Mouse (Mus musculus) ovary, postnatal 36 days (tissue): ENCODE data around the gene Ntf3.
A peak's percentile ranks its signal among the peaks of the same experiment; 100 is the strongest.

Experiments
- DNase-seq: peaks from one replicate; pipeline ENCODE4 v3.0.0; 2022; ENCODE audit warnings: low spot score, mixed read lengths

The Ntf3 gene

DNA sequence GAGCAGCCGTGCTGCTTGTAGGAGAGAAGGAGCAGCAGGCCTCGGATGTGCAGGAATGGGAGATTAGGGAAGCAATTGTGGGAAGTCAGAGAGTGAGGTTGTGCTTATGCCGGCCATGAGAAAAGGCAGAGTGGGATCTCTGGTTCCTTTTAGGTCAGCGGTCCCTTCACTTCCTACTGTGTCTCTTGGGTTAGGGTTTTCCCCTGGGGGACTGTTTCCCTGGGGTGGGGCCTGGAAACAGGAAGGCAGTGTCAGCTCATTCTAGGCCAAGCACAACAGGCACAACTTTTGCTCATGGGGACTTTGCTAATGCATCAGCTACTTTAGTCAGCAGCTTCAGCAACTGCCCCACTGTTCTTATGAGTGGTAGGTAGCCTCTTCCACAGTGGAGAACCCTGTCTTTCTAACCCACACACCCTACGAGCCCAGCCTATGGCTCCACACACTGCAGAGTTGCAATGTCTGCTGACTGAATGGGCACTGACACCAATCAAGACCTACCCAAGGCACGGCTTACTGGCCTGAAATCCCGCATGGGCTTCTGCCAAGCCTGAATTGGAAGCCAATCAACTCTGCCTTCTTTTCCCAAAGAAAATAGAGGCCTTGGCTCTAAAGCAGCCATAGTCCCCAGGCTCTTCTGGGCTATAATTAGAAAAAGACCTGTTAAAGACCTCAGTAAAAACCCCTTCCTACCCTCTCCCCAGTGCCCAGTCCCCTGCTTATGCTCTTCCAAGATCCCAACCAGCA lies 60.5 kb downstream of the Ntf3 start:
- peak; percentile 16 for DNase-seq

GRCm38 (mm10) chr6:126105083-126105740 lies 61.5 kb downstream of the Ntf3 start:
- DNase-seq, result no peak

GRCm38 (mm10) chr6:126102571-126102970 lies 64.1 kb downstream of the Ntf3 start:
- DNase-seq, result no peak

- no peak for DNase-seq
Observed at GRCm38 (mm10) chr6:126102007-126102406, 64.7 kb downstream of the Ntf3 start.

GRCm38 (mm10) chr6:126100579-126100978 lies 66.1 kb downstream of the Ntf3 start:
- peak; percentile 16 for DNase-seq

DNA sequence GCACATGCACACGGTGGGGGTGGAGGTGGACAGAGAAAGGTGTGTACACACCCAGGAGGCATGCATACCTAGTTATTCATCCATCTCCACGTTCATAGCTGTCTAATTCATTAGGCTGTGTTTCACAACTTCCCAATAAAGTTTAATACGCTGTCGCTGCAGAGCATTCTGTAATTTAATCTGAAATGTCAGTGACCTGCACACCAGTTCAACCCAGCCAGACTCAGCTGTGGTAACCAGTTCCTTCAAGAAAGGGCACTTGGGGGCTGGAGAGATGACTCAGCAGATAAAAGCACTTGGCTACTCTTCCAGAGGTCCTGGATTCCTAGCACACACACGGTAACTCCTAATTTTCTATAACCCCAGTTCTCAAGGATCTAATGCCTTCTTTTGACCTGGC lies 69.2 kb downstream of the Ntf3 start:
- no peak for DNase-seq

DNA sequence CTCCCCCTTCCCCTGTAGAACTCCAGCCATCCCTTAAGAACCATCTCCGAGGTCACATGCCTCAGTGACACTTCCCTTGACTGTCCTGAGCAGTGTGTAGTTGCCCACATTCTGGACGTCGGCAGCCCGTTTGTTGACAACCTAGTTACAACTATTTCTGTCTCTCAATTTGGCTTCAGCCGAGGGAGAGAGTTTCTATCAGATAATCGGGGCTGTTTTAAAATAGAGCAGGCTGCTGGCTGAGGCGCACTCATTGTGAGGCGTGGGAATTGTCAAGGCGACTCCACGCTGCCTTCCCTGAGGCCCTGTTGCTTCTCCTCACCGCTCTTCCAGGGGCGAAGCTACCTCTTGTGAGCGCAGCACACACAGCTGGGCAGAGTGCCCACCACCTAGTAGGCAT lies 70.6 kb downstream of the Ntf3 start:
- DNase-seq, result peak; percentile 29

DNA sequence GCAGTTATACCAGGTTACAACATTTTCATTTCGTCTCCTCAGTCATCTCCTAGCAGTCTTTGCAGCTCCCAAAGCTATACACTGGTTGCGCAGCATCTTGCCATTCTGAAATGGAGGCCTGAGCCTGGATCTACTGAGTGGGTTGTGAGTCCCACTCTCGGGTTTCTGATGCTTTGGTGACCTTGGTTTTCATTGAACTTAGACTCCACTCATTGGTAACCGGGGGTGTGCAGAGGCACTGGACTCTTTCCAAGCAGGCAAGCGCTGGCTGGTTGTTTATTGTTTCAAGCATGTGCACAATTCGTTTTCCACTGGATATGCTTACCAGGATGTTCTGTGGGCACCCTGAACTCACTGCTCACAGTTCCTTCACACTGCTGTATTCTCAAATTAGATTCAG lies 71.7 kb downstream of the Ntf3 start:
- no peak for DNase-seq

DNA sequence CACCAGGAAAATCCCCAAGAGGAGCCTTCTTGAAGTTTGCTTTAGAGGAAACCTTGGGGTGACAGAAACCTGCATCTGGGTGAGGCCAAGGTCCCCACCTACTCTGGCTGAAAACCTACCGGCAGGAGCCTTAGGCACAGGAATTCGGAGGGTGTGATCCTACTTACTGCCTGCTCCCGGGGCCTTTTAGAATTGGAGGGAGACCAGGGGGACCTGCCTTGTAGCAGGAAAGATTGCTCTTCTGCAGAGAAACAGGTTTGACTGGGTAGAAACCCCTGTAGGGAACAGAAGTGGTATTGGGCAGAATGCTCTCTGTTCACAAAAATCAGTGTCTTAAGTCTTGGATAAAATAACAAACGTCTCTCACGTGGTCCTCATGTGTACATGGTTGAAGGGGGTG lies 74.7 kb downstream of the Ntf3 start:
- DNase-seq, result no peak

DNA sequence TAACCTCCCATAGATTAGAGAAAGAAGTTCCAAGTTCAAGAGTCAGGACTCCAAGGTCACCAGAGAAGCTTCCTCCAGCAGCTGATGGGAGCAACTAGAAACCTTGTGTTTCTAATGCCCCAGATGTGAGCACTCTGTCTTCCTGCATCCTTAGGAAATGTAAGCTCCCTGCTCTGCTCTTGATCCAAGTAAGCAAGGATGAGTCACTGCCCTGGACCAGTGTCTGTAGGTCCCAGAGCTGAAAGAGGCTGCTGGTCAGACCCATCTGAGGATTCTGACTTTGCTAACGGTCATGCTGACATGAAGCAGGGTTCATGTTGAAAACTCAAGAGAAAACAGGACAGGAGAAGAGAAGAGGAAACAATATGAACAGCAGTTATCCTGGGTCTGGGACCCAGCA lies 76.6 kb downstream of the Ntf3 start:
- no peak for DNase-seq

DNA sequence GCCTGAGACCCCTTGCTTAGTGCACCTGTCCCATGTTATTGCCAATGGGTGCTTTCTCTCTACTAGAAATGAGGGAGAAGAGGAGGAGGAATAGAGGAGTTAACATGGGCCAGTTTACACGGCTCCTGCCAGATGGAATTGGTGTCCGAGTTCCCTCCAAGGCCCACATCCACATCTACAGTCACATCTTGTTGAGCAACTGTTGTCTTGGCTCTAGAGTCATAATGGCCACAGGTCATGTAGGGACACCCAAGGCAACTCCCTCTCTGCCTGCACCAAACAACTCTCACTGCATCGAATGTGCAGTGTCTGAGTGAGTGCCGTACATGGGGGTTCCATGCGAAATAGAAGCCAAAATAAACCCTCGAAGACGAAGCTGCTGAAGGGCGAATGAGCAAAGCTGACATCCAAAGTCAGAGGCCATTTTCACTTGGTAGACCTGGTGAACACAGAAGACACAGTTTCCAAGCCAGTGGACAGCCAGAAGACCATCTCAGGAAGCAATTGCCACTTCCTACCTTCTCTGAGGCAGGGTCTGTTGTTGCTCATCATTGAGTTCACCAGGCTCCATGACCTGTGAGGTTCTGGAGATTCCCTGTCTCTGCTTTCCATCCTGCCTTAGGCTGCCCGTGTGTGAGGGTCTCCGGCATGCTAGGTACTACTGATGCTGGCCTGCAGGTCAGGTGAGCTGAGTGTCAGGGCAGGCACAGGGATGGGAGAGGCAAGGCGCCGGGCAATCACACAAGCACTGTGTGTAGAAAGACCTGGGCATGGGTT lies 78.0 kb downstream of the Ntf3 start:
- no peak for DNase-seq

DNA sequence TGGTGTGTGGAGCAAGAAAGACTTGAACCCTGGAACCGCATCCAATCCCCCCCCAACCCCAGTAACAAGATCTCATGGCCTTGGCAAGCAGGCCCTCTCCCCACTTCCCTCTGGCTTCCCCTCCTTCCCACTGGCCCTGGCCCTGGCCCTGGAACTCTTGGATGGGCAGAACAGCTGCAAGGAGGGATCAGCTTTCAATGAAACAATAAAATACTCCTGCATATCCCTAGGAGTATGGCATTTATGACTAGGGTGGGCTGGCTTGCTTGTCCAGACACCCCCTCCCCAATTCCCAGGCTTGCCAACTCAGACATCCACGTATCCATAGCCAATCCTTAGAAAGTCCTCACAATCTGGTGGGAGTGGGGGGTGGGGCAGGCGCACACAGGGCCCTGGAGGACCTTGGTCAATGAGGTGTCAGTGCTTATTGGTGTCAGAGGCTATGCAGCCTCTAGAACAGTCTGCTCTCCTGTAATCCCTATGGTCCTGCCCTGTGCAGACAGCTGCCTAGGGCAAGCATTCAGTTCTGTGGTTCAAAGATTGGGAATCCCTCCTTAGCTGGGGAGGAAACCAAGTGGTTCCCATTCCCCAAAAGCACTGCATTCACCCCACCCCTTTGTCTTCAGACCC lies 80.3 kb downstream of the Ntf3 start:
- no peak for DNase-seq

DNA sequence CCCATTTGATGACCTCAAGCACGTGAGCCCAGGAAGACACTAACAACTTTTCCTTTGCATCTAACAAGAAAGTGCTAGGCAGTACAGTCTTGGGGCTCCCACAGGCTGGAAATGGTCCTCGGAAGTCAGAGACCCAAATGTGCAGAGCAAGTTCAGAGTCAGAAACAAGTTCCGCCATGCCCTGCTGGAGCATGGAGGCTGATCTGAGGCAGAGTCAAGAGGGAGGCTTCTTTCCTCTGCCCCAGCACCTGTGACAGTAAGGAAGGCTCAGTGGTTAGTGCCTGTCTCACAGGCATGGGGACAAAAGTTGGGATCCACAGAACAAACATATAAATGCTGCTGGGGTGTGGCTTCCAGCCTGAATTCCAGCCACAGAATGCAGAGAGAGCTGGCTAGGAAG lies 86.2 kb downstream of the Ntf3 start:
- no peak for DNase-seq

DNA sequence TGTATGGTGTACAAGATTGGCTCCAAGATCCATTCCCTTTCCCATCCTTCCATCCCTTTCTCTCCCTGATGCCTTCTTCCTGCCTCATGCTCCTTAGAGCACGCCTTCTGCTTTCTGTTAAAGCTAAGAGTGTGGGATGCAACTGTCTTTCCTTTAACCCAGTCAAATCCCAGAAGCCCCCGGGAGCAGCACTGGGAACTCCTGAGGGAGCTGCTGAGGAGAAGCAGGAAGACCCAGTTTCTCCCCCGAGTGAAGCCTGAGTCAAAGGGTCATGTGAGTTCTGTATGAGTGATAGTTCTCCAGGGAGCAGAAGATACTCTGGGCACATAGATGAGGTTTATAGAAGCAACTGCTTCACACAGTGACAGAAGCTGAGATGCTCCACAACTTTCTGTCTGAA lies 109.0 kb downstream of the Ntf3 start:
- no peak for DNase-seq

DNA sequence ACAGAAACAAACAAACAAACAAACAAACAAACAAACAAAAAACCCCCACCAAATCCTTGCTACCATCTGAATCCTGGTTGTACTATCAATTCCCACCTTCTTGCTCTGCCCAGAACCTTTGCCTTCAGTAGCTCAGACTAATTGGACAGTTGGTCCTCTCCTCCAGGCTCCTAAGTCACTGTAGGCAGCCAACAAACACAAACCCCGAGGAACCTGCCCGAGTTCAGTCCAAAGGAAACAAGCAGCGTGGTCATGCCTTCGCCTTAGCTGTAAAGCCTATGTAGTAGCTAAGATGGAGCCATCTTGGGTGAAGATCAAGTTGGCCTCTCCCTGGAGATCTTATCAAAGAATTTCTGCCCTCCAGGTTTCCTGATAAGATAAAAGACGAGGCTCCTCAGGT lies 113.6 kb downstream of the Ntf3 start:
- DNase-seq, result no peak
